Mouse (Mus musculus) CD4-positive, CD25-positive, alpha-beta regulatory T cell, adult 2 months (primary cell): ENCODE results near the gene Prkce.

ENCODE experiments used
- DNase-seq: peaks from one replicate; pipeline ENCODE4 v3.0.0-alpha.2; 2012; ENCODE audit warnings: low read depth, low spot score

Prkce gene

DNA sequence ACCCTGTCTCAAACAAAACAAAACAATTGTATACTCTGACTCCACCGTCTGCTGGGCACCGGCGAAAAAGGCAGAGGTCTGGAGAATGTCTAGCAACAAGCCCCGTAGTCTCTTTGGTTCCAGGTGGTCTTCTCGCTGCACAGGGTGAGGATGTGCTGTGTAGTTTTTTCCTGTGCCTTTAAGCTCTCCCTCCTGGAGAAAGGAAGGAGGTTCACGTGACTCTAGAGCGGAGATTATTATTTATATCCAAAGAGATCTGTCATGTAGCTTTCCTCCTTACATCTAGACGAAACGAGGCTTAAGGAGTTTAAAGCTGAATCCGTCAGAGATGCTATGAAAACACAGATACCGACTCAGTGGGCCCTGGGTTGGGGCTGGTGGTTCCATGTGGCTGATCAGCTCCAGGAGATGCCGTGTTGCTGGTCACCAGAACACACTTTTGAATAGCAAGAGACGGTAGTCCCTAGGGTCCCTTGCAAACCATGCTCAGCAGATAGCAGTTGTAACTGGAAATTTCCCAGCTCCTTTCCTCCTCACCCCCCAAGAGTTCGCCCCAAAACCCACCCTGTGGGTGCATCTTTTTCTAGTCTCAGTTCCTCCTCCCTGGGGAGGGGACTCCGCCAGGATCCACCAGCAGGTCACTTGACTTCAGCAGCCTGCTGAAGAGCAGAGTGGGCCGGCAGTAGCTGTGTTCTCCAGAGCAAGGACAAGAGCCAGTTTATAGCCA, 196.9 kb downstream of the Prkce start:
- DNase-seq = no peak

DNA sequence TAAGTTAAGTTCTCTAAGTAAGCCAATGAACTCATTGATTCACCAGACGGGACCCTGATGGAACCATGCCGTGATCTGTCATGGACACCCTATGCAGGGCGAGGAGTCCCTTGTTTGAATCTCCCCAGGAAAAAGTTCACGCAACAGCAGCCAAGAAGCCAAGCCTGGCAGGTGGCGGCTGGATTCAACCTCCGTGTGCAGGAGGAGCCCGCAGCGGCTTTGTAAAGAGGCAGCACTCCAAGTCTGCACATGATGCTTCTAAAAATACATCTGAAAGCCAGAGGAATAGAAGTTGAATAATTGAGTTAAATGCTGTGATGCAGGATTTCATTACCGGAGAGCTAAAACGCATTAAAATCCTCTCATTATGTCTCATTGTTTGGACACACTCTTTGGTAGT, 199.3 kb downstream of the Prkce start:
- DNase-seq = no peak

GRCm38 (mm10) chr17:86367676-86368075, 200.1 kb downstream of the Prkce start:
- no peak for DNase-seq

GRCm38 (mm10) chr17:86370106-86370742, 202.6 kb downstream of the Prkce start:
- no peak for DNase-seq

- DNase-seq = no peak
These were observed 203.5 kb downstream of the Prkce start for GRCm38 (mm10) chr17:86371101-86371561.

DNA sequence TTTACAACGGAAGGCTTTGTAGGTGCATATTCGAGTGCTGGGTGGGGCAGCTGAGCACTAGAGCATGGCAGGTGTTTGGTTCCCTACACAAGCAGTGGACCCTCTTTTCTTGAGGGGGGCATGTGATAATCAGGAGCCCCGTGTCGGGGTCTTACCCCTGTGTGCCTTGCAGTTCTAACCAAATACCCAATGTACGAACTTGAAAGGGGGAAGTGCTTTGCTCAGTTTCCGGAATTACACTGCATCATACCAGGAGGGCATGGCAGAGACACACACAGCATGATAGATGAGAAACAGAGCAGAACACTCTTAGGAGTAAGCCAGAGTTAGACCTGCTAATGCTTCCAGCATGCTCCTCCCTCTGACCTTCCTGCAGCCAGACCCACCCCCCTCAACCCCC, 208.8 kb downstream of the Prkce start:
- DNase-seq = no peak

GRCm38 (mm10) chr17:86377863-86378262, 210.3 kb downstream of the Prkce start:
- no peak for DNase-seq

GRCm38 (mm10) chr17:86378611-86379010, 211.0 kb downstream of the Prkce start:
- no peak for DNase-seq

DNA sequence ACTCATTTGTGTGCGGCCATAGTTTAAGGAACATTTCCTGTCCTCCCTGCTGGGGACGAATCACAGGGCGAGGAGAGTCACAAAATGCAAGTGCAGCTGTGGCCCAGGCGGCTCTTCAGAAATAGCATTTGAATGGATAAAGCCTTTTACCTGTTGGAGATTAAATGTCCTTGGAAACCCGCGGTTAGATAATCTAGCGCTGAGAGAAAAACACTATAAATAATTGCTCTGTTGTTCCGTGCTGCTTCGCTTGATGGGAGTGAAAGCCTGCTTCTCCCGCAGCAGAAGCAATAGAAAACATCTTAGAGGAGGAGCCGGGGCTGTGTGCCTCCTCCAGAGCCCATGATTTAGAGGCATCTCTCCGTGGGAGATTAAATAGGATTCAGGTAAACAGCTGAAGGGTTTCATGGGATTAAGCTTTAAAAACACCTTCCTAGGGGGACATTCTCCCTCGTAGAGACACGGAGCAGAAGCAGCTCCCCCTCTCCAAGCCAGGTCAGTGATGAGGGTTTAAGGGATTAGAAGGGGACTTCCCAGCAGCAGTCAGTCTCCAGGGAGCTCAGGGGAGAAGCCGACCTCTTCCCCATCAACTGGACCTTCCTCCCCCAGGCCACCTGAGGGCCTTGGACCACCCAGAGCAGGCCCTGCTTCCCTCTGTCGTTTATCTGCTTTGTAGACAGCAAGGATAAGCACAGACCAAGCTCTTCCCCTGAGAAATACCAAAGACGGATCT, 212.0 kb downstream of the Prkce start:
- DNase-seq = no peak

DNA sequence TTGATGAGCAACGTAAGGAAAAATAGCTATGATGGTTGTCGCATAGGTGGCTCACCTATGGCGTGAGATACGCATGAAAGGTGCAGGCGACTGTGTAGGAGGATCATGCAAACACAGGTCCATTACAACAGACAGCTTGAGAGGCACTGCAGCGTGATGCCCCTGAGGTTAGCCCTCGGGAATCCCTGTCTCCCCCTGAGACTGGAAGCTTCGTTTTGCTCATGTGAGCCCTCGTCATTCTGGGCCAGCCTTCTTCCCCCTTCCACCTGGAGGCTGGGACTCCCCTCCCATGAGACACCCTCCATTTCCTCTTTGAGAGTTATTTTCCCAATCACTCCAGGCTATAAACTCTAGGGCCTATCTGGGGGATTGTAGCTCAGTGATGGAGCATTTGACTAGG, 213.9 kb downstream of the Prkce start:
- DNase-seq = no peak

DNA sequence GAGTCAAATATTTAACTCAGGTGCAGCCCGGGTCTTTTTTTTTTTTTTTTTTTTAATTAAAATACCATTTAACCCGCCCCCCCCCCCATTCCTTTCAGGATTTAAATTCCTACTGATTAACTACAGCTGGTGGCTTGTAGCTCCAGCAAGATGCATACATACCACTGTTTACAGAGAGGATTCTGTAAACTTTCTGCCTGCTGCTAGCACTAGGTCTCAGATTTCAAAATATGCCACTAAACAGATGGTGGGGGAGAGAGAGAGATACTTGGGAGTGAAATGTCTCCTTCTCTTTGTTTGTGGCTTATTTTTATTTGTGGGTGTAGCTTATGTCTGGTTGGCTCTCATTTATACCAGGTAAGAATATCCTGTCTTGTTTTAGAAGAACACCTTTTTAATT, 215.3 kb downstream of the Prkce start:
- DNase-seq = no peak

- DNase-seq = no peak
These were observed 216.4 kb downstream of the Prkce start for GRCm38 (mm10) chr17:86383699-86384572.

GRCm38 (mm10) chr17:86392475-86392874, 224.9 kb downstream of the Prkce start:
- DNase-seq = no peak

DNA sequence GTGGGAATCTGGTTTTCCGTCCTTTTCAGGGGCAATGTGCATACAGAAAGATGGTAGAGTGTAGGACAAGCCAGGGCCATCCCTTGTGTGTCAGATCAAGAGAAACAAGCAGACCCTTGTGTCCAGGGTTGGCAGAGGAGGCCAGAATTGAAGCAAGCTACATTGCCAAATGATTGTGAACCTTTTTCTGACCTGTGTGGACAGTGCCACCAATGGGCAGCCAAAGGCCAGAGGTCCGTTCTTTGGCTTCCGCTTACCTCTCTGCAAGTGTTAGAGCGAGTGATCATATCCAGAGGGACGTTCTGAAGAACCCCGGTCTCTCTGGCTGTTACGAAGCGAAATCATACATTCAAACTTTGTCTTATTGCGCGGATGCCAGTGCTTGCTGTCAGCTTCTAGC, 225.6 kb downstream of the Prkce start:
- no peak for DNase-seq

GRCm38 (mm10) chr17:86397097-86397496, 229.5 kb downstream of the Prkce start:
- no peak for DNase-seq

- DNase-seq = no peak
These were observed 230.1 kb downstream of the Prkce start for GRCm38 (mm10) chr17:86397647-86398046.

DNA sequence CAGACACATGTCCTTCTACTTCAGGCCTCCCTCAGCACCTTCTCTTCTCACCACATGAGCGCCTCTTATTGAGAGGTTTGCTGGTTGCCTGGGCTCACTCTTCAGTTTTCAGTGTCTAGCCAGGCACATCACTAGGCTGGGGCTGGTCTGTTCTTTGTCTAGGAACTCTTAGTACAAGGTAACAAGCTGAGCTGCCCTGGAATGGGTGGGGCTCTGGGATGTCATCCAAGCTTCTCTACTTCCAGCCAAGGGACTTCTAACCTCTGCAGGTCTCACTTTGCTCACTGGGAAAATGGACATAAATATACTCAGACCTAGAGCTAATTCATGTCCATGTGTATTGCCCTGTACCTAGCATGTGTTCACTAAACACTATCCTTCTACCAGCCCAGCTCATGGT, 230.6 kb downstream of the Prkce start:
- DNase-seq = no peak

DNA sequence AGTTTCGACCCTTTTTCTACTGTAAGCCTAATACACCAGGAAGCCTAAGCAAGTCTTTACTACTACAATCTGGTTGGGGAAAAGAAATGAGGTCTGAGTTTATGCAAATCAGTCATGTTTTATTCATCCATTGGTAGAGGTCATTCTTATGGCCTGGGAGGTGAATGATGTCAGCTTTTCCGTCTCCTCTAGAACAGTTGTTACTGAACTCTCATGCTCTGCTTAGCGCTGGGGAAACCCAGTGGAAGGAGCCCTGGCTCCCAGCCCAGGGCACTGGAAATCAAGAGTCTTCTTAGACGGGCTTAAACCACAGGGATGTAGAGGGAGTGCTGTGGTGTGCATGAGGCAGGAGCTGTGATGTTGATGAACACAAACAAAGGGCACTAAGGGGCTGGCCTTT, 232.4 kb downstream of the Prkce start:
- DNase-seq = no peak

DNA sequence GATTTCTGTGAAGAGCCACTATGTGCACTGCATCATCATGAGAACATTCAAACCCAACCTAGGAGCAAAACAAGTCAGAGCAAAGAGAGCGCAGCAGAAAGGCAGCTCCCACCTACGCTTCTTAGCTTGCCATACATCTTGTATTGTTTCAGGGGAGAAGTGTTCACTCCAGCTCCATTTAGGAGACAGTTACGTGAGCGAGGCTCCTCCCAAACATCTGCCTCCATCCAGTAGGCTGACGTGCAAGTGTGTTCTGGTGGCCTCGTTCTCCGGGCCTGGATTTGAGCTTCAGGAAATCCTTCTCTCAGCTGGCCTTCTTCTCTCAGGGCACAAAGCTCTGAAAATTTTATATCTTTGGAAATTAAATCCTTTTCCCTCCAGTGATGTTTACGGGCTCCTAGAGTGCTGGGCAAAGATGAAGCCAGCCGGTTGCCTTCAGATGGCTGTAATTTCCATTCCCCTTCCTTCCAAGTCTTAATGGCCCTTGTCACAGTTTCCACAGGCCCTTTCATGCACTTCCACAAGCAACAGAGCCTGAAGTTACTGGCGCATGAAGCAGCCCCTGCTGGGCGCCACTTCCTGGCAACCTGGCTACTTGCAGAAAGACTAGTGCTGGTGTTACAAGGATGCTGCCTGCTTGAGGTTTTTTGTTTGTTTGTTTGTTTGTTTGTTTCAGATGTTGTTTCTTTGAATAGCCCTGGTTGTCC, 237.4 kb downstream of the Prkce start:
- DNase-seq = no peak

DNA sequence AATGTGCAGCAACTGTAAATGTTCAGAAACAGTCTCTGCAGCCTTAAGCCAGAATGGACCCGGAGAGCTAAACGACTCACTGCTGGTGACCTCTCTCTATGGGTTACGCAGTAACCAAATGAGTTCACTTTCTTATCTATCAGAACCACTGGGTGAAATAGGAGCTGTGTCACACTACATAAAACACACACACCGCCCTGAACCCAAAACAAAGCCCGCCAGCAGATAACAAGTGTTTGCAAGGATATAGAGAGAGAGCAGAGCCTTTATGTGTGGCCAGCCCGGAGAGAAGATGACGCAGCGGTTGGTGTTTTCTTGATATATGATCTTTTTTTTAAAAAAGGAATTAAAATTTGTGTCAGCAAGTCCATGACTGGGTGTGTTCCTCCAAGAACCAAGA, 238.1 kb downstream of the Prkce start:
- DNase-seq = no peak
